Comparison of ENCODE assay signal across 7 mouse cellular contexts in genomic region chr10:59220824-59221472, GRCm38 (mm10). TPM values are rescaled to one million over a fixed set of nuclear protein-coding genes. Genes with fewer than 3 reads are reported as not detected.
A peak's percentile ranks its signal among the peaks of the same experiment; 100 is the strongest.
DNase-seq lines count a peak whose midpoint lies in the region; ATAC-seq and TF ChIP-seq lines count a peak whose summit lies in the region.

No protein-coding gene starts in this region.

- H3K27ac ChIP-seq in embryonic facial prominence, embryonic 12.5 days = peak overlapping the region; percentile 93
- peak overlapping the region; percentile 78 for H3K27ac ChIP-seq in intestine, postnatal 0 days (ENCODE audit: low read depth, low read length)
- H3K27ac ChIP-seq in midbrain, postnatal 0 days (ENCODE audit: low read depth, low read length) = peak overlapping the region; percentile 87

- no peaks in the 10 kb centered on the region for H3K27me3 ChIP-seq in embryonic facial prominence, embryonic 12.5 days
- H3K27me3 ChIP-seq in intestine, postnatal 0 days (replicated peaks; ENCODE audit: control insufficient read depth, insufficient read depth, low read length) = no peaks in the 10 kb centered on the region
- no peaks in the 10 kb centered on the region for H3K27me3 ChIP-seq in midbrain, postnatal 0 days (ENCODE audit: insufficient read depth, low read length)

- peak overlapping the region; percentile 63 for H3K4me3 ChIP-seq in embryonic facial prominence, embryonic 12.5 days
- H3K4me3 ChIP-seq in intestine, postnatal 0 days (ENCODE audit: low read depth, low read length) = peak overlapping the region; percentile 90
- peak overlapping the region; percentile 87 for H3K4me3 ChIP-seq in midbrain, postnatal 0 days (ENCODE audit: low read depth, low read length)

- H3K9ac ChIP-seq in embryonic facial prominence, embryonic 12.5 days = peak overlapping the region; percentile 83
- H3K9ac ChIP-seq in intestine, postnatal 0 days (ENCODE audit: low read depth, low read length) = peak overlapping the region; percentile 80
- H3K9ac ChIP-seq in midbrain, postnatal 0 days (replicated peaks; ENCODE audit: low read length, poor library complexity, severe bottlenecking) = peak overlapping the region; percentile 91

- peaks cover 11% of the 10 kb centered on the region; the same call in 1 of the 2 replicates for H3K4me1 ChIP-seq in embryonic facial prominence, embryonic 12.5 days
- peaks cover 3% of the 10 kb centered on the region; the same call in 1 of the 2 replicates for H3K4me1 ChIP-seq in intestine, postnatal 0 days (replicated peaks; ENCODE audit: control insufficient read depth, insufficient read depth, low read length)
- peaks cover 4% of the 10 kb centered on the region; the same call in 1 of the 2 replicates for H3K4me1 ChIP-seq in midbrain, postnatal 0 days (ENCODE audit: insufficient read depth, low read length)

- TF ChIP-seq CTCF in intestine, postnatal 0 days (IDR thresholded peaks at IDR 0.05; ENCODE audit: low read depth) = no peak
- no peak for TF ChIP-seq CTCF in midbrain, postnatal 0 days (IDR thresholded peaks at IDR 0.05)

- peak; percentile 63 for DNase-seq in retina, embryonic 14.5 days (ENCODE audit: low spot score)
- no peak for DNase-seq in retina, postnatal 1 day
- DNase-seq in midbrain, postnatal 0 days (ENCODE audit: low spot score) = peak; percentile 54
- no peak for DNase-seq in right cerebral cortex, adult 2 months (ENCODE audit: low spot score in 2 of 2)

- no peak; the same call in 1 of the 2 replicates for ATAC-seq in embryonic facial prominence, embryonic 12.5 days (ENCODE audit: insufficient number of reproducible peaks, insufficient read depth, low FRiP score, low TSS enrichment)
- ATAC-seq in intestine, postnatal 0 days = no peak
- ATAC-seq in midbrain, postnatal 0 days (ENCODE audit: low FRiP score) = no peak; the same call in 1 of the 2 replicates
- no peak for ATAC-seq in inflammation-experienced regulatory T-cells, adult 6 months

- peak overlapping the region; percentile 96 for H3K4me2 ChIP-seq in embryonic facial prominence, embryonic 12.5 days (replicated peaks)
- H3K4me2 ChIP-seq in intestine, postnatal 0 days (replicated peaks; ENCODE audit: low read depth) = peak overlapping the region; percentile 94
- peak overlapping the region; percentile 79 for H3K4me2 ChIP-seq in midbrain, postnatal 0 days (ENCODE audit: low read depth, low read length, poor library complexity, severe bottlenecking)

- WGBS in embryonic facial prominence, embryonic 12.5 days = 1% methylated on average over 39 of the region's 39 CpGs
- WGBS in intestine, postnatal 0 days = 2% methylated on average over 39 of the region's 39 CpGs
- 1% methylated on average over 39 of the region's 39 CpGs for WGBS in midbrain, postnatal 0 days

- no peaks in the 10 kb centered on the region for H3K9me3 ChIP-seq in embryonic facial prominence, embryonic 12.5 days
- no peaks in the 10 kb centered on the region for H3K9me3 ChIP-seq in intestine, postnatal 0 days (ENCODE audit: control insufficient read depth)
- no peaks in the 10 kb centered on the region for H3K9me3 ChIP-seq in midbrain, postnatal 0 days (ENCODE audit: low read length)

- no peaks in the 10 kb centered on the region for H3K36me3 ChIP-seq in embryonic facial prominence, embryonic 12.5 days
- no peaks in the 10 kb centered on the region for H3K36me3 ChIP-seq in intestine, postnatal 0 days (ENCODE audit: control insufficient read depth, insufficient read depth)
- no peaks in the 10 kb centered on the region for H3K36me3 ChIP-seq in midbrain, postnatal 0 days (ENCODE audit: insufficient read depth, low read length)

RNA-seq across cellular contexts. Expression of gene Sept10, which starts 0.7 kb away (rescaled TPM):
- polyA plus RNA-seq in embryonic facial prominence, embryonic 12.5 days (2016; fragmentation: Nextera tagmentation; extraction: Ambion mirVana) = 32.1 and 36.8 TPM in 2 replicates
- polyA plus RNA-seq in intestine, postnatal 0 days (2015; fragmentation: Nextera tagmentation; extraction: Ambion mirVana) = 18.8 and 21.5 TPM in 2 replicates
- 7.3 and 12.7 TPM in 2 replicates for total RNA-seq in midbrain, postnatal 0 days (2014; rRNA removed)
- polyA plus RNA-seq in midbrain, postnatal 0 days (2015; fragmentation: Nextera tagmentation; extraction: Ambion mirVana) = 8.4 and 9.5 TPM in 2 replicates
- polyA plus RNA-seq in inflammation-experienced regulatory T-cells, adult 6 months (2017; shearing (Covaris generic)) = 1 to 10 TPM in 2 of 3 experiments, under 1 TPM in 1; 0.74 to 3.6 (median 1.4) TPM

RNA-seq across cellular contexts. Expression of gene Sowahc, which starts 0.8 kb away (rescaled TPM):
- polyA plus RNA-seq in embryonic facial prominence, embryonic 12.5 days (2016; fragmentation: Nextera tagmentation; extraction: Ambion mirVana) = 15.1 and 16.6 TPM in 2 replicates
- 3.7 and 4.2 TPM in 2 replicates for polyA plus RNA-seq in intestine, postnatal 0 days (2015; fragmentation: Nextera tagmentation; extraction: Ambion mirVana)
- 32.3 and 34.4 TPM in 2 replicates for total RNA-seq in midbrain, postnatal 0 days (2014; rRNA removed)
- 13.5 and 14.1 TPM in 2 replicates for polyA plus RNA-seq in midbrain, postnatal 0 days (2015; fragmentation: Nextera tagmentation; extraction: Ambion mirVana)
- polyA plus RNA-seq in inflammation-experienced regulatory T-cells, adult 6 months (2017; shearing (Covaris generic)) = 1 to 10 TPM in 1 of 3 experiments, under 1 TPM in 2; 0.16 to 1.3 (median 0.17) TPM

Comparison
In these comparisons a context has a peak if more than half of its experiments do, and no peak if none do; other contexts are left out.
1. DNase-seq: peak in retina, embryonic 14.5 days (single experiment) and midbrain, postnatal 0 days (single experiment); none in retina, postnatal 1 day (single experiment) and right cerebral cortex, adult 2 months (0 of 2).
2. Peak in every context shown above with its lines, with median percentiles within 50 percentile points of each other: H3K27ac ChIP-seq, H3K4me2 ChIP-seq, H3K4me3 ChIP-seq and H3K9ac ChIP-seq.